Mouse (Mus musculus): ENCODE data around the gene Adamts4.
"Not testable (repeated sequence)": the region's sequence is repeated elsewhere in the genome, so short reads cannot be mapped to it uniquely, and the experiment has no call there.

Adamts4 gene

DNA sequence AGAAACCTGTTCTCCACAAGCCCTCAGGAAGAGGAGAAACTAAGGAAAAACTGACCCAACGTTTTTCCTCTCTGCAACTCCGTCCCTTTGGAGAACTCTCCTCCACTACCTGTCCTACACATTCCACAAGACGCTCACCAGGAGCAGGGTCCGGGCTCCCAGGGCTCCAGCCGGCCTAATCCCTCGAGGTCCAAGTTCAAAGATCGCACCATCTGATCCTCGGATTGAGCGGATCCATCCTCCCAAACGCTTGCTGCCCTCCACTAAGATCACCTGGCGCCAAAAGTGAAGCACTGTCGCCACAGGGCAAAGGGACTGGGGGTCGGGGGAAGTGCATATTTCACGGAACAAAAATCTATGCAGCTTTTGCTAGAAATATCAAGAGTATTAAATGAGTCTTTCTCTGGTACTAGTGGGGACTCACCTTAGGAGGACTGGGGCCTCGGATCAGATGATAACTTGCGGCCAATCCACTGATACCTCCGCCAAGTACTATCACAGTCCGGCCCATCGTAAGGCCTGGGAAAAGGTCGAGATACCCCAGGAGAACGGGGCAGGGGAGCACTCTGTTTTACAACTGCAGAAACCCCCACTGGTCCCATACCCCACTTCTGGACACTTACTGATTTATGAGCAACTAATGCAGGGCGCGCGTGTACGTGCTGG, 30.2 kb downstream of the Adamts4 start:
- no peak for DNase-seq

DNA sequence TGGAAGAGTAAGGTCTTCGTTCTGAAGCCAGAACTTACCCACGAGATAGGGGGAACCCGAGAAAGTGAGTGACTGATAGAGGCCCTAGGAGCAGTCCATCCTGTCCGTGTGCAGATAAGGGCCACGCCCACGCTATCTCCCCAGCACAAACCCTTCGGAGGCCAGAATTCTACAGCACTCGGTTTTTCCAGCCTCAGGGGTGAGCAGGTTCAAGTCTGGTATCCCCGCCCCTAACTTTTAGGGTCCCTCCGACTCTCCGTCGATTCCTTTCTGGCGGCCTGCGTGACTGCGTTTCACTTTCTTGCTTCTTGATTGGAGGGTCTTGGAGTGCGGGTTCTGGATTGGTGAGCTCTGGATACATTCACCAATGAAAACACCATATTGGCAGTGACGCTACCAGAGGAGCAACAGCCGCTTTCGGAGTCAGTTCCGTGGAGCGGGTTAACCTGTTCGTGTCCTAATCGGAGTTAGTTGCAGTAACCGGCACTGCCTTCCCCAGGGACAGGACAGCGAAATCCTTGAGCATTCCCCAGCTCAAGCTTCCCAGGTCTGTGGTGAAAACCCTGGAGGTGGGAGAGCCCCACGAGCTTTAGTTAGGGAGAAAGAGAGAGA, 30.8 kb downstream of the Adamts4 start, which contains the start of gene Ppox:
Gene Ppox (minus strand): TSS at position 271 of the 612 bp plus-strand sequence.
- peak; percentile 92 for DNase-seq

GRCm38 (mm10) chr1:171281528-171281923, 31.3 kb downstream of the Adamts4 start:
- peak; percentile 76 for DNase-seq

DNA sequence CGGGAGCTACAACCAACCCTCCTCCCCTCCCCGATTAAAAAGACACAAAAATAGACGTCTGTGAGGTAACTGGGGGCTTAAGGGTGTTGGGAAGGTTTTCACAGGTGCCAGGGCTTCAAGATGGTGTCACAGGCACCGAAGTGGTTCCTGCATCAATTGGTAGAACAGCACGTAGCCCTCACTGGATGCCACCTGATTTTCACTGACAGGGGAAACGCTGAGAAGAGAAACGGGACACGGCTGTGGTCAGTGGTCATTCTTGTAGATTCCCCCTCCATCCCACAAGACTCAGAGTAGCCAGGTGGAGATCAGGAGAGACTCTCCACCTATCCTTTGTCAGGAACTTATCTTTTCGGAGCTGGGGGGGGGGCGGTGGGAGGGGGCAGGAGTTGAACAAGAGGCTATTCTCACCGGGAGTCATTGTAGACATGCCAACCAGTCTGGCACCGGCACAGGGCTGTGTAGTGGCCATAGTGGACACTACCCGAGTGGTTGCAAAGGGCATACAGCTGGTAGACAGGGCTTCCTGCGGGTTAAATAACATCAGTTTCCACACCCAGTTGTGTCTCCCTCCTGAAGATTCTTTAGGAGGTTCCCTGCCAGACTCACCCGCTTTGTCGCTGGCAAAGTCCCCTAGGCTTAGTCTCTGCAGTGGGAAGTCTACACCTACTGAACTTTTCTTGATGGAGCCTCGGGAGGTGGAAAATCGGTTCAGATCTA, 32.0 kb downstream of the Adamts4 start:
- DNase-seq: no peak

DNA sequence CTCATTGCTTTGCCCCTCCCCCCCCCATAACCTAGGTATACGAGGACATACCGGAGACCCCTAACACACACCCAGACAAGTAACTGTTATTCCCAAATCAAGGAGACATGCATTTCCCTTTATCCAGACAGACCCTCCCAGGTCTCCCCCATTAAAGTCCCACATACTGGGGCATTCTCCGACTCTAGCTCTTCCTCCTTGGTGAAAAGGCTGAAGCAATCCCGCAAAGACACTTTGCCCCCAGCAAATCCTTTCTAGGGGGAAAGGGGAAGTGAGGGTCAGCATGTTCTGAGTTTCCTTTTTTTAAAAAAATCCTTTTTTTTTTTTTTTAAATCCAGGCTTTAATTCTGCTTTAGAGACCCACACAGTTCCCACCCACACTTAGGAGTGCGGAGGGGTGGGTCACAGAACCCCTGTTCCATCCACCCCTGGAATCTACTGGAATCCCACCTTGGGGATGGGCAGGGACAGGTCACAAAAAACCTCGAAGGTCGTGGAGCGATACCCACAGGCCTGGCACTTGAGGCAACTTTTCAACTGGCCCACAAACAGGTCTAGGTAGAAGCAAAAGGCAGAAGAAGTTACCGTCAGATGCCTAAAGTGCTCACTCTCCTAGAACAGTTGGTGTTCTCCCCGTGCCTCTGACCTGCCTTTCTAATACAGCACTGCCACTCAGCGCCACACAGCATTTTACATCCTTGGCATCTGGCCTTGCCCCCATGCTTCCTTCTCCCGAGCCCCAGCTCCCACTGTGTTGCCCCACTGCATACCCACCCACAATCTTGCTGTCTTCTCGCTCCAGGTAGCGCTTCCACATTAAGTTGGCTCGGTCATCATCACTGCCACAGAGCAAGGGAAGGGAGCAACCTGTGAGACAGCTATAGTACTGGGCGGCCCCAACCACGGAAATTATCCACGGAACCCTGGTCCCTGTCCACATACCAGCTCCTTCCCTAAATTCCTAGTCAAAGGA, 33.3 kb downstream of the Adamts4 start:
- no peak for DNase-seq

GRCm38 (mm10) chr1:171284491-171284890, 34.3 kb downstream of the Adamts4 start:
- no peak for DNase-seq

DNA sequence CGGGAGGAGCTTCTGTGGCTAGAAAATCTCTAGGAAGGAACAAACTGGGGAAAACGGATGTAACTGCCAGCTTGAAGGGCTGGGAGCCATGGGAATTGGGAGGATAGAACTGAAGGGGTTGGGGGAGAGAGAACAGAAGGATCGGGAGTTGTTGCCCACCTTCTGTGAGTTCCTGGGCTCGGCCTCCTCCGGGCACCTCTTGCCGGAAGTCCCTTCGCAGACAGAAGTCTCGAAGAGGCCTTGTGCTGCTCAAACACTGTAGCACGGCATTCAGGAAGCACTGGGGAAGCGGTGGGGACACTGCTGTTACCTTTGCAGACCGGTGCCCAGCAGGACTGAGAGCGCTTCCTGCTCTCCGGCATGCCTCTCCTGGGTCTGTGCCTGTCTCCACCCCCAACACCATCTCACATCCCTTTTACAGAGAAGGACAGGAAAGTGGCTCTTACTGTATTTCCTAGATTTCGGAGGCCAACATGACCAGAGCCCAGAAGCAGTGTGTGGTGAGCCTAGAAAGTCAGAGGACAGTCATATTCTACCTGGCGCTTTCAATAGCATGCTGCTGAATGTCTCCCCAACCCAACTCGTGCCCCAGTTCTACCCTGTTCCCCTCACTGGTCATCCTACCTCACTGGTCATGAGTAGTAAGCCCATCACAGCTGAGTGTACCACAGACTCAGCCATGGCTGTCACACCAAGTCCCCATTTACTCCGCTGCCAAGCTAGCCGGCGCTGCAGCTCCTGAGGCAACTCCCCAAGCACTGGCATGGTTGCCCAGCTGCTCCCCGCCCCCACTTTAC, 35.1 kb downstream of the Adamts4 start:
- no peak for DNase-seq

DNA sequence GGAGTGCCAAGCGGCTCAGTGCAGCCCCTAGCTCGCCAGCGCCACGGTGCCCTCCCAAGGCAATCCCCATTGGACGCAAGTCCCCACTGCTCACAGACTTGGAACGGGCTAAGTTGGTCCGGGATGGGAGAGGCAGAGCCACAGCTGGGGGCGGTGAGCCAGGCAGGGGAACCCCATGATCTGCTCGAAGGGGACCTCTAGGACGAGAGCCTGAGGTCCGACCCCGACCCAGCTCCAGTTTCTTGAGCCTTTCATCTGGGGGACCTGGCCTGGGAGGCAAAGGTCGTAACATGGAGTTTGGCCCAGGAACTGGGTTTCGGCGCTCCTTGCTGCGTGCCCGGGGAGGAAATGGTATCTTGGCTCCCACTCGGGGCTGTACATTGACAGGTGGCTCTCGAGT, 36.3 kb downstream of the Adamts4 start:
- DNase-seq: no peak

- peak; percentile 95 for DNase-seq
Observed at GRCm38 (mm10) chr1:171287136-171288081, 37.2 kb downstream of the Adamts4 start, which contains the start of gene Usp21. TSS of gene Usp21 (minus strand) at chr1:171287991.

DNA sequence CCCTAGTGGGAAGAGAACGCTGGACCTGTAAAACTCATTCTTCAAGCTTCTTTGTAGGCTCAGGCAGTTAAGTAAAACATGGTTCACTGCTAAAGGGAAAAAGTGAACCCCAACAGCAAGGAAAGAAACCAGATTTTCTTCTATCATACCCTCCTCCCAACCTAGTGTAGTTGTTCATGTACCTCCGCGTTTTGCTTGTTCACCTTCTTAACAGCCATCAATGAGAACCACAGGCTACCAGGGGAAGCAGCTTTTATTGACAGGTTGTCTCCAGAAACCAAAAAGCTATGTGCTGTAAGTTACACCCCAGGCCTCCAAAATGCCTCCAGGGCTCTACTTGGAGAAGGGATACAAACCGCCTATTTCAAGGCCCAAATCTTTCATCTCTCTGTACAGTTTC, 38.1 kb downstream of the Adamts4 start:
- no peak for DNase-seq

DNA sequence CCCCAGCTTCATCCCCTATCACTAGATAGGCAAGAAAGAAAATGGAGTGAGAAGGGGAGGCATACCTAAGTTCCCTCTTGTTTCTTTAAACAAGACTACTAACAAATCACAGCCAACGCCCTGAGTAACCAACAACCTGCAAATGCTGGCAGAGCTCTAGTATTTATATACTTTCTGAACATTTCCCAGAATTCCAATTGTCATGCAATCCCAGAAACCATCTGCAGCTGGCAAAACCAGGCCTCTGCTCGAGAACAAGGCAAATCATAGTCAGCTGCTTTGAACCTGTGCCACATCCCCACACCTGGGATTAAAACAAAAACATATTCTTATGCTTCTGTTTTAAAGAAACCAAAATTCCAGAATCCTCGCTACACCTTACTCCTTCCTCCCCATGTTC, 43.1 kb downstream of the Adamts4 start:
- no peak for DNase-seq

DNA sequence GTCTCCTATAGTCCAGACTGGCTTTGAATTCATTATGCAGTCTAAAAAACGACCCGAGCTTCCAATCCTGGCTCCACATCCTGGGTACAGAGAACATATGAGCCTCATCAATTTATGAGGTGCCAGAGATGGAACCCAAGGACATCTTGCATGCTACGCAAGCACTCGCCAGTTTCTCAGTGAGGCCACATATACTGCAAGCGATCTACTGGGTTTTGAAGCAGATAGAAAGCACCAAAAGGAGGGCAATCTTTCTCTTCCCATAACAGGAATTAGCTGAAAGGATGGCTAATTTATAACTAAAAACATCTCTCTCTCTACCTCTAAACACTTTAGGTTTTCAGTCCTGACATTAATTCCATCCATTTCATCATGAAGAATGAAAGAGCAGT, 43.7 kb downstream of the Adamts4 start:
- DNase-seq: no peak

- DNase-seq: peak; percentile 84
Observed at GRCm38 (mm10) chr1:171294298-171295062, 44.3 kb downstream of the Adamts4 start, which contains the start of gene Ufc1. TSS of gene Ufc1 (minus strand) at chr1:171295024.

DNA sequence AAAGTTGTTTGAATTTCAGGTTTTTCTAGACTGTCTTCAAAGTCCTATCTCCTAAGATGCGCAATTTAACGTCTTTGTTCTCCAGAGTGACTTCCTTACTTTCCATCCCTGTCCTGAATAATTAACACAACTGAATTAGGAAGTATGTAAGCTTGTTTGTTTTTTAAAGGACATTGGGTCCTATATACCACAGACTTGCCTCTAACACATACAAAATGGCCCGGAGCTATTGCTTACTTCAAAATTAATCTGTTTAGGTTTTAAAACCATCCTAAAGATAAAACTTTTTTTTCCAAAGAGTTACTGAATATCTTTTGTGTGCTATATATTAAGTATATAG, 44.8 kb downstream of the Adamts4 start:
- no peak for DNase-seq

- DNase-seq: no peak
Observed at GRCm38 (mm10) chr1:171298226-171298625, 48.0 kb downstream of the Adamts4 start.

DNA sequence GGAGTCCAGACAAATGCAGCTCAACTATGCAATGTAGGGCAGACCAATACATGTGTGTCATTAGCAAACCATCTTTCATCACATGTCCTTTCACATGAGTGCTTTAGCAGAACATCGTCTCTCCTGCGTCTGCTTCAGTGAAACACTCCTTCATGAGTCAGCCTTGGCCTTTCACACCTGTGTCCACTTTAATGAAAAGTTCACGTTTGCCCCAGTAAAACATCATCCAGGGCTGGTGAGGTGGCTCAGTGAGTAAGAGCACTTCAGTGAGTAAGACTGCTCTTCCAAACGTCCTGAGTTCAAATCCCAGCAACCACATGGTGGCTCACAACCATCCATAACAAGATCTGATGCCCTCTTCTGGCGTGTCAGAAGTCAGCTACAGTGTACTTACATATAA, 55.9 kb downstream of the Adamts4 start:
- DNase-seq: not testable (repeated sequence)

DNA sequence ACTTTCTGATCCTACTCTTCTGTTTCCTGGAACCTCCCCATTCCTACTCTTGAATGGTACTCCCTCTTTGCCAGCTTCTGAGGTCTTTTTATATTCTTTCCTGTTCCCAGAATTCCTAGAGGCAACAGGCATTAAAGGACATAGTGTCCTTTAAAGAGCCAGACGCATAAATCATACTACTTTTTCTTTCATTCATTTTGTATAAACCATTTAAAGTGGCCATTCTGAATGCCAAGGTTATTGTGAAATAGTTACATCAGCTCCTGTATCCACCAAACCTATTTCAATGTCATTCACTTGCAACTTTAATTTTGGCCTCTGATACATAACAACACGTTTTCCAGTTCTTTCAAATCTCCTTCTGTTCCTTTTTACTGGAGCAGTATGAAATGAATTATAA, 59.1 kb downstream of the Adamts4 start:
- DNase-seq: no peak
